Mouse (Mus musculus): ENCODE data around the gene Ptprt.

DNA sequence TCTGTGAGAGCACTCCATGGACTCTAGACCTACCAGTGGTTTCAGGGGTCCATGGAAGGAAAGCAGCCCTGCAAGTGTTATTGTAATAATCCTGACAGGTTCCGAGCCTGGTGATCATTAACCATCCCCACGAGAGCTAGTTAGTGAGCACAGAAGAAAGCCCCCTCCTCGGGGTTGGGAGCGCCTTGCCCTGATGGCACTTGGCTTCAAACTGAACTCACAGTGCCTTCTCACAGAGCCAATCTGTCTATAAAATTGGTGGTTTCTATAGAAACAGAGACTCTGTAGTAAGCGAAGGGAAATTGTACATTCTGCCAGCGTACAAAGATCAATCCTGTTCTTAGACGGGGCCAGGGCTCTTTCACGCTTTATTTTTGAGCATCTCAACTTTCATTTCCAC is 234.8 kb downstream of the Ptprt start:
- TF ChIP-seq POLR2A (IDR thresholded peaks at IDR 0.05; ENCODE audit: borderline replicate concordance, low read depth, low read length), result no peak
- no peak for TF ChIP-seq CTCF (IDR thresholded peaks at IDR 0.05; ENCODE audit: low read depth, low read length)
